Mouse (Mus musculus): ENCODE results near the gene Efcab9. TPM values are rescaled to one million over a fixed set of nuclear protein-coding genes. Genes with fewer than 3 reads are reported as not detected.

Gene Efcab9
- total and polyA plus RNA-seq, 3 experiments: 0.25 to 1.5 TPM; not detected in 1

- no peak overlapping the region for H3K27ac ChIP-seq (ENCODE audit: insufficient read depth, low read depth)
- H3K4me1 ChIP-seq (ENCODE audit: control insufficient read depth in 1 of 2, insufficient read depth in 2 of 2): peaks cover 64 to 94% of the 10 kb centered on the region in 2 experiments
- peak; percentile 92 for DNase-seq (ENCODE audit: extremely low read depth)
- H3K4me2 ChIP-seq (ENCODE audit: insufficient read depth, low read depth, poor library complexity, severe bottlenecking): peak overlapping the region; percentile 51; the same call in 1 of the 2 replicates
- H3K9me3 ChIP-seq (replicated peaks; ENCODE audit: low read length): no peaks in the 10 kb centered on the region
- no peak overlapping the region for H3K4me3 ChIP-seq (replicated peaks in 1 of 3; ENCODE audit: low read depth in 2 of 3, low read length in 2 of 3, poor library complexity in 1 of 3)
- H3K27me3 ChIP-seq (replicated peaks): no peaks in the 10 kb centered on the region
- no peak for TF ChIP-seq MAFK (IDR thresholded peaks at IDR 0.05; ENCODE audit: insufficient replicate concordance, low read length)
- TF ChIP-seq RAD21 (IDR thresholded peaks at IDR 0.05; ENCODE audit: low read depth, low read length): no peak; the same call in 1 of the 2 replicates
- TF ChIP-seq PAX5 (IDR thresholded peaks at IDR 0.05; ENCODE audit: low read length): no peak
- TF ChIP-seq TCF12 (IDR thresholded peaks at IDR 0.05; ENCODE audit: low read depth, low read length): peak; percentile 71
- TF ChIP-seq MXI1 (IDR thresholded peaks at IDR 0.05; ENCODE audit: low read depth, low read length): no peak; the same call in 1 of the 2 replicates
- no peak for TF ChIP-seq POLR2A (IDR thresholded peaks at IDR 0.05; ENCODE audit: low read depth, low read length)
- no peak for TF ChIP-seq E2F4 (IDR thresholded peaks at IDR 0.05; ENCODE audit: insufficient replicate concordance, low read depth, low read length)
- TF ChIP-seq MEF2A (IDR thresholded peaks at IDR 0.05; ENCODE audit: borderline replicate concordance, low read depth, low read length): peak; percentile 56; the same call in 1 of the 2 replicates
- TF ChIP-seq BHLHE40 (IDR thresholded peaks at IDR 0.05; ENCODE audit: low read depth, low read length): peak; percentile 99
- no peak for TF ChIP-seq ZC3H11A (IDR thresholded peaks at IDR 0.05; ENCODE audit: low read depth, low read length)
- no peak for TF ChIP-seq UBTF (IDR thresholded peaks at IDR 0.05; ENCODE audit: low read depth, low read length)
- TF ChIP-seq POLR2AphosphoS2 (IDR thresholded peaks at IDR 0.05; ENCODE audit: low read depth, low read length): no peak
- TF ChIP-seq ELF1 (IDR thresholded peaks at IDR 0.05; ENCODE audit: low read depth, low read length): peak; percentile 68
- TF ChIP-seq USF1 (IDR thresholded peaks at IDR 0.05; ENCODE audit: low read depth, low read length): peak; percentile 89
- peak; percentile 92 for TF ChIP-seq ZNF384 (IDR thresholded peaks at IDR 0.05; ENCODE audit: low read depth, low read length)
- peak; percentile 80 for TF ChIP-seq USF2 (conservative IDR thresholded peaks at IDR 0.05; ENCODE audit: low read depth, low read length)
- no peak for TF ChIP-seq NRF1 (IDR thresholded peaks at IDR 0.05; ENCODE audit: low read depth, low read length)
- no peak for TF ChIP-seq NELFE (IDR thresholded peaks at IDR 0.05; ENCODE audit: low read depth, low read length)
- peak; percentile 95 for TF ChIP-seq ETS1 (conservative IDR thresholded peaks at IDR 0.05; ENCODE audit: low read depth, low read length)
- no peak for TF ChIP-seq KAT2A (IDR thresholded peaks at IDR 0.05; ENCODE audit: insufficient replicate concordance, low read length)
- TF ChIP-seq MAX (IDR thresholded peaks at IDR 0.05; ENCODE audit: low read length): peak; percentile 93
- TF ChIP-seq SIN3A (IDR thresholded peaks at IDR 0.05; ENCODE audit: low read length): no peak
- no peak for TF ChIP-seq JUN (IDR thresholded peaks at IDR 0.05; ENCODE audit: insufficient read depth, low read depth, low read length)
- peak; percentile 10; the same call in 1 of the 2 replicates for TF ChIP-seq HCFC1 (IDR thresholded peaks at IDR 0.05; ENCODE audit: low read depth, low read length)
- no peak for TF ChIP-seq ZKSCAN1 (IDR thresholded peaks at IDR 0.05; ENCODE audit: borderline replicate concordance, low read depth, low read length)
- peak; percentile 85 for TF ChIP-seq MAZ (IDR thresholded peaks at IDR 0.05; ENCODE audit: low read depth, low read length)
- TF ChIP-seq CTCF (conservative IDR thresholded peaks at IDR 0.05 in 1 of 2, IDR thresholded peaks at IDR 0.05 in 1 of 2; ENCODE audit: low read depth in 2 of 2, low read length in 2 of 2): no peak
- no peak for TF ChIP-seq RCOR1 (conservative IDR thresholded peaks at IDR 0.05; ENCODE audit: low read depth, low read length)
- TF ChIP-seq ZMIZ1 (IDR thresholded peaks at IDR 0.05; ENCODE audit: low read depth, low read length): no peak
- peak; percentile 54; the same call in 1 of the 2 replicates for TF ChIP-seq IRF4 (IDR thresholded peaks at IDR 0.05; ENCODE audit: low read depth, low read length)
- TF ChIP-seq JUND (conservative IDR thresholded peaks at IDR 0.05; ENCODE audit: low read depth, low read length): no peak
- TF ChIP-seq SMC3 (IDR thresholded peaks at IDR 0.05; ENCODE audit: low read depth, low read length): no peak
- TF ChIP-seq EP300 (IDR thresholded peaks at IDR 0.05; ENCODE audit: low read length): peak; percentile 28; the same call in 1 of the 2 replicates
- TF ChIP-seq GABPA (IDR thresholded peaks at IDR 0.05; ENCODE audit: insufficient replicate concordance, low read depth, low read length): no peak
- peak; percentile 8; the same call in 1 of the 2 replicates for TF ChIP-seq CHD2 (IDR thresholded peaks at IDR 0.05; ENCODE audit: low read length)
- TF ChIP-seq CHD1 (IDR thresholded peaks at IDR 0.05; ENCODE audit: low read depth, low read length): no peak
- TF ChIP-seq MYC (IDR thresholded peaks at IDR 0.05; ENCODE audit: low read depth, low read length): 0 out of 2 replicates have a peak, but pooled peaks have one; percentile 30
- TF ChIP-seq TBP (conservative IDR thresholded peaks at IDR 0.05; ENCODE audit: low read depth, low read length): no peak
- peaks cover 8 to 45% of the 10 kb centered on the region in 2 experiments for H3K36me3 ChIP-seq (replicated peaks in 1 of 2; ENCODE audit: control insufficient read depth in 1 of 2, insufficient read depth in 1 of 2, low read length in 1 of 2)
- in situ Hi-C loops (cut with MboI; ENCODE audit: low pct_ligation_motif_present, low pct_unique_long_range_greater_than_20kb, low sequenced_read_pairs) (no loop called here), dilution Hi-C loops (cut with MboI; ENCODE audit: extremely low pct_ligation_motif_present, extremely low pct_unique_long_range_greater_than_20kb, low sequenced_read_pairs) (no loop called here)
- H3K79me2 ChIP-seq (replicated peaks; ENCODE audit: control insufficient read depth, extremely low read depth, insufficient read depth, poor library complexity, severe bottlenecking): no peaks in the 10 kb centered on the region
- H3K9ac ChIP-seq (ENCODE audit: insufficient read depth, low read depth): no peak overlapping the region
Measured at GRCm38 (mm10) chr11:32562706-32563105, 30.8 kb upstream of the Efcab9 start.
